Mouse (Mus musculus) neutrophil, adult 5-6 weeks (primary cell): Measurements from ENCODE around the gene Tnip1. TPM values are rescaled to one million over a fixed set of nuclear protein-coding genes. Genes with fewer than 3 reads are reported as not detected.
A peak's percentile ranks its signal among the peaks of the same experiment; 100 is the strongest.
"Not testable (repeated sequence)": the region's sequence is repeated elsewhere in the genome, so short reads cannot be mapped to it uniquely, and the experiment has no call there.

Experiments
- ATAC-seq: fragments of 151-379, 151-347 bp; 2 replicates; pipeline ENCODE4 v1.8.0; 2017; ENCODE audit warnings: mild to moderate bottlenecking, moderate TSS enrichment; ENCODE audit not compliant: insufficient number of reproducible peaks, poor library complexity, low FRiP score, severe bottlenecking; ENCODE audit errors: extremely low read depth
- total RNA-seq: library from RNA; stranded (forward); fragments of 200-1000 nt; gene quantifications from 2 replicates; pipeline ENCODE4 v1.2.3, GENCODE M21; 2017

Tnip1 gene
- total RNA-seq, 1 experiment from 2014 or later = 58.2 TPM

DNA sequence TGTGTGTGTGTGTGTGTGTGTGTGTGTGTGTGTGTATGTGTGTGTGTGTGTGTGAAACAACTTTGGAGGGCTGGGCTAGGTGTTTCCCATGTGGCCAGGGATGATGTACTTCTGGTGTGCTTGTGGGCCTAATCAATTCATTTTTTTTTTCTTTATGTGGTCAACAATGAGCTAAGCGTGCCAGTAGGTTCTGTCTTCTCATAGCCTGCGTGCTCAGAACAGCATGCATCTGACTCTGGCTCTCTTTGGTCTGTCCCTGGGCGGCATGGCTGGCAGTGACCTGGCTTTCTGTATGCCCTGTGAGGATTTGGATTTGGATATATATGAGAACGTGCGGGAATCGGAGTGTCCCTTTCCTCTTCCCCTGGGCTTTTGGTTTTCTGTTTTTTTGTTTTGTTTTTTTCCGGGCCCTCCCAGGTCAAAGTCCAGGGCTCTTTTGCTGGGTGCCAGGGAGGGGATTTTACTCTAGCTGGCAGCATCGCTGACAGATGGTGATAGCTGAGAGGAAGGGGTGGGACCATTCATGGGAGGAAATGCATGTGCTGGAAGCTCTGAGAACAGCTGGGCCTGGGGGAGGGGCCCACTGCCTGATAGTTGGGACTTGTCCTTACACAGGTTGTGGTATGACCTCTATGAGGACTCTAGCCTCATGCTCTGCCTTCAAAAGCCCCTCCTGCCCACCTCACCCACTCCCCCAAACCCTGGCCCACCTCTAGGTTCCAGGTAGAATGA lies 10.9 kb upstream of the Tnip1 start:
- peak; percentile 39; the same call in 1 of the 2 replicates for ATAC-seq

DNA sequence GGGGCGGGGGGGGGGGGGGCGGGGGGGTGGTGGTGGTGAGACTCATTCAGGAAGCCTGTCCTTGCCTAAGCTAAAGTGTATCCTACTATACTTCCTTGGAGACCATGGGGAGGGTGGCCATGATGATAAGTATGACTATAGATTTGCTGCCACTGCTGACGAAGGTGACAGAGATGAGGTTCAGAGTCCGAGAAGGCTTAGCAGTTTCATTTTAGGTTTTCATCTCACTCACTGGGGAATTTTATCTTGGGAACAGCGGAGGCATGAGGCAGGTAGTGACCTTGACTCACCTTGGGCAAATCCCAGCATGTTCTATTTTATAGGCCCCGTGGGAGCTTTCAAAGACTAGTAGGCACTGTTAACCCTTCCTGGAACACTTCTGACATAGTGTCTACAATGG lies 10.1 kb upstream of the Tnip1 start:
- ATAC-seq = no peak

DNA sequence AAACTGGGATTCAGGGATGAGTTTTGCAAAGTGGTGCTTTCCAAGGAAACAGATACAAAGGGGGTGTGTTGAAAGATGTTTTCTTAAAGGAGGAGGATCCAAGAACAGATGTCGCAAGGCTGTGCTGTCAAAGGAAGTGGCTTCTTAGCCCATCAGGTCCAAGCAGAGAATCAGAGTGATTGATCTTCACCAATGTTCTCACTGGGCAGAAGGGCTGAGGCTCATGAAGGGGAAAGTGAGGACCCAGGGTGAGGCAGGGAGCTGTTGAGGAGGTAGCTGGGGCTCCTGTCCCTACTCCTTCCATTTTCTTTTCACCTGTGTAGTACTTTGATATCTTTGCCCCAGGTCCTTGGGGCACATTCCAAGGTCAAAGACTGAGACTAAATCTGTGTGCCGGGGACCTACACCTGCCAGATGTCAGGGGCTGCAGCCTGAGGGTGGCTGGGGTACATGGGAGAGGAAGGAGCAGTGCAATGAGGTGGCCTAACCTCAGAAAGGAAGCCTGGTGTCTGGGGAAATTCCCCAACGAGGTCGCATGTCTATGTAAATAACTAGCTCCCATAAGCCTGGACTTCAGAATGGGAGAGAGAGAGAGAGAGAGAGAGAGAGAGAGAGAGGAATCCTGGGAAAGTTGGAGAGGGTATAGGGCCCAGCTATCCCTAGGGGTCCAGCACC lies 9.5 kb upstream of the Tnip1 start:
- ATAC-seq = peak; percentile 45; the same call in 1 of the 2 replicates

DNA sequence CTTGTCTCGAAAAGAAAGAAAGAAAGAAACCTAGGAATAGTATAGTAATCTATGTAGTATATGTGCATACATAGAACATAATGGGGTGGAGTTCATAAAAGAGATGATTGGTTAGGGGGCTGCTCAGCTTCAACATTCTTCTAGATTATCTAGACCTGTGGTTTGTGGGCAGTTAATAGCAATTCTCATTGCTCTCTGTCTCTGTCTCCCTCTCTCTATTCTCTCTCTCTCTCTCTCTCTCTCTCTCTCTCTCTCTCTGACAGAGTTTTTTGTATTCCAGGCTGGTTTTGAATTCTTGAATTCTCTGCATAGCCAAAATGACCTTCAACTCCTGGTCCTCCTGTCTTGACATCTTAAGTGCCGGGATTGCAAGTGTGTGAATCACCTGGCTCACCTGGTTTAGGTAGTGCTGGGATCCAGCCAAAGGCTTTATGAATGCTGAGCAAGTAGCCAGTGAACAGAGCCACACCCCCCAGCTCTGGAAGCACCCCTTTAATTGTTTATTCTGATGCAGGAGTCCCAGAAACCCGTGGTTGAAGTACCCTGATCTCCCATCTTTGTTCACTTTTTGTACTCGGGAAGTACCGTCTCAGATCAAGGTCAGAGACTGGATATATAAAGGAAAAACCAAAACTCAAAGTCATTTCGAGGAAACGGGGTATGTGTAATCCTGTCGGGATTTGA lies 8.8 kb upstream of the Tnip1 start:
- no peak for ATAC-seq

DNA sequence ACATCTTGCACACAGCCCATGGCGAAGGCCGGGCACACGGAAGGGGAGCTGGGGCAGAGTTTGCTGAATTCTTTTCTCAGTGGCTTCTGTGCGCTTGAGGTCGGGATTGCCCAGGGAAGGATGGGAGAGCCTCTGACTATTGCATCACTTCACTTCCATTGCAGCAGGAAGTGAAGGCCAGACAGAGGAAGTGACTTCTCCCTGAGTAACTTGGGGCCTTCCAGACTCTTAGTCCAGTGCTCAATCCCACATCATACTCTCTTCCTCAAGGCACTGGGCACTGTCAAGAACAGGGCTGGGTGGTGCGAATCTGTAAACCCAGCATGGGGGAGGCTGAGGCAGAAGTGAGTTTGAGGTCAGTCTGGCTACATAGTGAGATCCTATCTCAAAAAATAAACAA lies 2.5 kb upstream of the Tnip1 start:
- no peak for ATAC-seq

DNA sequence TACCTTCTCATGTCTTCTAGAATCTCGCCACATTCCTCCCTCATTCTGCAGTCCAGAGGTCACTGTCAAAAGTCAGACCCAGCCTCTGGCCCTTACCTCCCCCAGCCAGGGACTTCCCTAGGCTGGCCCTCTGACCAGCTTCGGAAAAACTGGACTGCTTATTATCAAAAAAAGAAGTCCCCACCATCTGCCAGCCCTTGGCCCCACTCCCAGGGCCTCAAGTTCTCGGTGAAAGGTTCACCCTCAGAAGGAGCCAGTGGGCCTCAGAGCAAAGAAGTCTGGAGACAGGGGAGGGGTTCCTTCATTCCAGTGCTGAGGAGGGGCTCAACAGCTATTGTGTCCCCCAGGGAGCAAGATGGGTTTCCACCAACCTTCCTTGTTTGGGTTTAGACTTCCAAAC lies 796 bp downstream of the Tnip1 start:
- ATAC-seq = no peak

DNA sequence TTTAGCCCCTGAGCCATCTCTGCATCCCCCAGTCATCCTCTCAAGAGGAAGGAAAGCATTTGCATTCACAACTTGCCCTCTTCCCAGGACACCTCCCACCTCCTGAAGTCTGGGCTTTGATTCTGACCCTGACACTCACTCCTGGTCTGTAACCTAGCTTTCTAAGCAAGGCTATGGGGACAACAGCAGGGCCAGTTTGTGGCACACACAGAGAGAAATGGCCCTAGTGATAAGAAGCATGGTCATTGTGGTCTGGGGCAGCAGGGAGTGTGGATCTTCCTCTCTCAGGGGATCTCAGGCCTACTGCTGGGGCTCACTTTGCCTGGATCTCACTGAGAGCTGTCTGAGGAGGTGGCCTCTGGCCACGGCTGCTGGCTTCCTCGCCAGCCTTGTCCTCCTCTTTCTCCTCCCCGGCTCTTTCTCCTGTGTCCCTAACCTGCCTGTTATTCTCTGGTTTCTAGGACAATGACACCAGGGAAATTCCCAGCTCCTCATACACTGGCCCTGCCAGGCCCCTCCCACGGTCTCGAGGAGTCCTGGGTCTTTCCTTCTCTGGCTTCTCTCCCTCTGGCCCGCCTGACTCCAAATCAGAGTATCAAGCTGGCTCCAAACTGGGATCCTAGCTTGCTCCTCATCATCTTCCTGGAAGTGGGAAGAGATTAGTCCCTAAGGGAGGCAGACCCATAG lies 1.4 kb downstream of the Tnip1 start:
- no peak for ATAC-seq

DNA sequence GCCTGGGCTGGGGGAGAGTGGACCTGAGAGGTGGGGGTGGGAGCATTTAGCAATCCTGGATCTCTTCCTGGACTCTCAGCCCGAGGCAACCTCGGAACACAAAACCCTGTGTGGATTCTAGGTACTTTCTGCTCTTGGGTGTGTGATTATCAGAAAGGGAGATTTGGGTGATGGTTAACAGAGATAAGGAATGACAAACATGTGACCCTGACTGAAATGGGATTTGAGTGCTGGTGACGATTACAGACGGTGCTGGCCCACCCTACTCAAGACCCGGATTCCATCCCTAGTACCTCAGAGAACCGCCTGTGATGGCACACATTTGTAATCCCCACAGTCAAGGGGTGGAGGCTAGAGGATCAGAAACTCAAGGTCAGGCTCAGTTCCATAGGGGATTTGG lies 2.5 kb downstream of the Tnip1 start:
- ATAC-seq = no peak

DNA sequence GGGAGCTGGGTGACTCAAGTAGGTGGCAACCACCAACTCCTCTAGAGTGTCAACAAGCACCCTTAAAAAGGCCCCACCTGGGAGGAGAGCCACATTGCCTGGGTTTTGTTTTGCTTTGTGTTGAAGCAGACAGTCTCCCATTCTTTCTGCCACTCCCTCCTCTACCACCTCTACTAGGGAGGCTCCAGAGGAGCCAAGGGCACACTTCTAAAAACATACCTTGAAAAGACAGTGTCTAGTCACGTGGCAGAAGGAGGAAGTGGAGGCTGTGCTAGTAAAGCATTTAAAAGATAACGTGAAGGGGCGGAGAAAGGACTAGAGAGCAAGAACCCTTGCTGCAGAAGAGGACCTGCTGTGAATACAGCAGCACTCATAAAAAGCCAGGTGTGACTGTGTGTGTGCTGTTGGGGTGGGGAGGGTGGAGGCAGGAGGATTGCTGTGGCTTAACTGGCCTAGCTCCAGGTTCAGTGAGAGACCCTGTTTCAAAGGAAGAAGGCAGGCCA lies 4.1 kb downstream of the Tnip1 start:
- peak; percentile 33; the same call in 1 of the 2 replicates for ATAC-seq

DNA sequence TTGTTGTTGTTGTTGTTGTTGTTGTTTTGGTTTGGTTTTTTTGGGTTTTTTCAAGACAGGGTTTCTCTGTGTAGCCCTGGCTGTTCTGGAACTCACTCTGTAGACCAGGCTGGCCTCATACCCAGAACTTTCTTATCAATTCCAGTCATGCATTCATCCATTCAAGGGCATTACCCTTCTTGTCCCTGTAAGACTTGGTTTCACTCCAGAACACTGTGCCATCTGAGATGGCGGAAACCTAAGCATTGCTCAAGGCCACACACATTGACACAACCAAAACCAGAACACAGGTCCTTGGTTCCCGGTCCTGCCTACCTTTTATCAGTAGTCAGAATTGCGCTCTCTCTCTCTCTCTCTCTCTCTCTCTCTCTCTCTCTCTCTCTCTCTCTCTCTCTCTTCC lies 5.0 kb downstream of the Tnip1 start:
- not testable (repeated sequence) for ATAC-seq

DNA sequence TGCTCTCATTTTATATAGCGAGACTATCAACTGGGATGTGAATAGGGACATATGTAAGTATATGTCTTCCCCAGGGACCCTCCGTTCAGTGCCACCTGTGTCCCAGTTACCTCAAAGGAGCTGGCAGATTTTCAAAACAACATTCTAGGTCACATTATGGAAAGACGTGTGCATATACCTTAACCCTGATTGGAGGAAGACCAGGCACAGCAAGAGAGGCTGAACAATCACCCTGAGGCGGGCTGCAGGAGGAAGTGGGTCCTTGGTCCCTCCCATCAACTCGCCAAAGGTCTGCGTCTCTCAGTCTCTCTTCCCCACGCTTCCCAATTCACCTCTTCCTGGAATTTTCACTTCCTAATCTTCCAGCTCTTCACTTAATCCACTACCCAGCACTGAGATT lies 5.8 kb downstream of the Tnip1 start:
- peak; percentile 23; the same call in 1 of the 2 replicates for ATAC-seq

DNA sequence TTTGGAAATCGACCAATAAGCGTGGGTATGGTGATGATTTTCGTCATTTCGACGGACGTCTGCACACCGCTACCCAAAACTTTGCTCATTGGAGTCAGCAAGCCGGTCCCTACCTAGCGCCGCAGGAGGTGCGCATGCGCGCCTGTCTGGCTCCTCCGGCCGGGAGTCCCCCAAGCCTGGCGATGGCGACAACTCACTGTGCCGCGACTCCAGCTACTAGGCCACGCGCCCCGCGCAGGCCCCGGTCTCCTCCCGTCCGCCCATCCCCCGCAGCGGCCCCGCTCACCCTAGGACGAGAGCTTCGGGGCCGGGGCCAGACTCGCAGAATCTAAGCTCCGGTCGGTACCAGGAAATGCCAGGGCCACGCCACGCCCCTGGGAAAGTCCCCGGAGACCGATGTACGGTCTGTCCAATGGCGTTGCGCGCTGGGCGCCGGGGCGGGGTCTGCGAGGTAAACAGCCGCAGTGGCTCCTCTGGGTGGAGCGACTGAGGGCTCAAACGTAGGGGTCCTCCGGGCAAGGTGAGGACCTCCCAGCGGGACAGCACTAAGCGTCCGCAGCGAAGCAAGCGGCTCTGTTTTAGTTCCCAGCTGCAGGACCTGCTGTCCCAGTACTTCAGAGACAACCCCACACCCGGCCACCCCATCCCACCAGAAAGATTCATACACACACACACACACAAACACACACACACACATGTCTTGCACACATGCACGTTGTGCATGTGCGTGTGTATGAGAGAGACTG lies 6.8 kb downstream of the Tnip1 start:
- peak; percentile 86 for ATAC-seq

DNA sequence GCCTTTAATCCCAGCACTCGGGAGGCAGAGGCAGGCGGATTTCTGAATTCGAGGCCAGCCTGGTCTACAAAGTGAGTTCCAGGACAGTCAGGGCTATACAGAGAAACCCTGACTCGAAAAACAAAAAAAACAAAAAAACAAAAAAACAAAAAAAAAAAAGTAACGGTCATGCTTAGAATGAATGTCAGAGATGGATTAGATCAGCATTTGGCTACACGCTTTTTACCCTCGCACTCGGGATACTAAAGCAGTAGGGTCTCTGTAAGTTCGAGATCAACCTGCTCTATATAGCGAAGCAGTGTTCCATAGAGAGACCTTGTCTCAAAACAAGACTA lies 7.3 kb downstream of the Tnip1 start:
- ATAC-seq = not testable (repeated sequence)

DNA sequence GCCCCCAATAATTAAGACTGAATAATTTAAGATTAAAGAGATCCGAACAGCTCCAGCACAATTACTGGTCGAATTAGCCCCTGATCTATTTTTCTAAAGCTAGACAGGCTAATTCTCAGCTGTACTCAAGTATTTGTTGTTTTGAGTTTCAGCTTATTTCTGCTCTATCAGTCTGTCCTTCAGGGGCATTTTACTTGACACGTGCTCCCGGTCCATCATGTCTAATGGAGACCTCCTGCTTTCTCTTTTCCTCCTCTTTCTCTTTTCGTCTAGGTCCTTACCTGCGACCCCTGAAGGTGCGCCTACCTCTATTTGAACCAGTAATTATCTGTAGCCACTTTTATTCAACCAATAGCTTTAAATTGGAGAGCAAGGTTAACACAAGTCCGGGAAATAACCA lies 8.0 kb downstream of the Tnip1 start:
- ATAC-seq = no peak

DNA sequence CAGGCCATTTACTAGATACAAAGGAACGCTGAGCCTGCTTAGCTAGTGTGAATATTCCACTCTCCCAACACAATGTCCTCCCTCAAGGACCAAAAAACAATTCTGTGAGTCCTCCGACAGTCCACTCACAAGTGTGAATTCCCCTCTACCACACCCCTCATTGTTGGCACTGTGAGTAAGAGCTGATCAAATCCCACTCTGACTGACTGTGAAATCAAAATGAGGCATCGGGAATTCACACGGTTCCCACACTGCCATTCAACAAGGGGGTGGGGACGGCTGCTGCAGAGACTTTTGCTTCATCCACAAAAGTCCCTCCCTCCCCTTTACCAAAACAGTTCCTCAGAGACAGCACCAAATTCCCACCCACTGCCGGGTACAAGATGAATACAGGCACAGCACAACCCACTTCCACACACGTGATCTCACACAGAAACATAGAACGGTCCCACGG lies 8.7 kb downstream of the Tnip1 start:
- ATAC-seq = no peak

DNA sequence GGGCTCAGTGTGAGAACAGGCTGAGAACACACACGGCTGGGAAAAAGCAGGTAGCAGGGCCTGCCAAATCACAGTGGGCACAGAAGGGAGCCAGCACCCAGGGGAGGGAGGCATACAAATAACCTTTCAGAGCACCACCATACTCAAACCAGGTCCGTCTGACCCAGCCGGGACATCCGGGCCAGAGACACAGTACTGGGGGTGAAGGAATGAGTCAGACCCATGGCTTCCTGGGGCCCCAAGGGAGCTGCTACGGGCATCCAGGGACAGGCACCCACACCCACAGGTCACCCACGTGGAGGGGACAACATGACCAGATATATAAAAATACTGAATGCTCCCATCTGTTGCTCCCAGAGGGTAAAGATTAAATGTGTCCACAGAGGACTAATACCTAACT lies 10.1 kb downstream of the Tnip1 start:
- no peak for ATAC-seq

DNA sequence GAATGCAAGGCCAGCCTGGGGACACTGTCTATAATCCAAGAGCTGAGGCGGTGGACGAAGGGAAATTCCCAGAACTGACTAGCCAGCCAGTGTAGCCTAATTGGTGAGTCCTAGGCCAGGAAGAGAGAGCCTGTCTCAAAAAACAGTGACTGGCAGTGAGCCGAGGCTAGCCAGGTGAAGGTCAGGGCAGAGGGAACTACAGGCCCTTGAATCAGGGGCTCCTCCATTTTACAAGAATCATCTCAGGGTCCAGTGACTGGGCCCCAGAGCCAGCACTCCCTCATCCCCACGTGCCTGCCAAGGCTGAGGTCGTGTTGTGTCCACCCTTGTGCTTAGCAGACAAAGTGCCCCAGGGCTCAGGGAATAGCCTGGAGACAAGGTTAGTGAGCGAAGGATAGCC lies 12.0 kb downstream of the Tnip1 start:
- no peak for ATAC-seq

DNA sequence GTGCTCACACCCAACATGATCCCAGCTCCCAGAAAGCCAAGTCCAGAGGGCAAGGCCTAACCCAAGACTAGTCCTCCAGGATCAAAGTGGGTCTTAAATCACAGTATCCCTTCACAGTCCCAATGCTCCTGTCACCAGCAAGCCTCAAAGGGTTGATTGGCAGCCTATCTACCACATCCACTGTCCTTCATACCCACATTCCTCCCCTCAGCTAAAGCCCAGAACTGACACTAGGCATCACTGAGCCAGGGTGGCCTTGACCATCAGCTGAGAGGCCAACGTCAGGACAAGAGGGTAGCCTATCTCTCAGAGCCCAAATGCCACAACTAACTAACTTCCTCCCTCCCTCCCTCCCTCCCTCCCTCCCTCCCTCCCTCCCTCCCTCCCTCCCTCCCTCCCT lies 13.0 kb downstream of the Tnip1 start:
- no peak for ATAC-seq

DNA sequence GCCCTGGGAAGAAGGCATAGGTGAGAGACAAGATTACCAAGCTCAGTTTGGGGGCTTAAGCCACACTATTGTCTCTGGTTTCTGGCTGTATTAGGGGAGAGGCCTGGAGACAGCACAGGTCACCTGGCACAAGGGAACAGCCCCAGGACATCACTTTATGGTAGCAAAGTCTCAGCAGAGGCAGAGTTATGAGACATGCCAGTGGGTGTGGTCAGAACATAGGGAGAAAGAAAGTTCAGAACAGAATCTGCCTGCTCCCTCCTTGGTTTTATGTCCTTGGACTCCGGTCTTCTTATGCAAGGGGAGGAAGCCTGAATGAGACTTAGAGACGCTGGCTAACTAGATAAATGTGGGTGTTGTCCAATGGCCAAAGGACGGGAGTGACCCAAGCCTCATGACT lies 18.0 kb downstream of the Tnip1 start:
- ATAC-seq = no peak
